Mouse (Mus musculus) embryonic facial prominence, embryonic 11.5 days (tissue): ENCODE data around the gene Pisd. TPM values are rescaled to one million over a fixed set of nuclear protein-coding genes. Genes with fewer than 3 reads are reported as not detected.
"Not testable (repeated sequence)": the region's sequence is repeated elsewhere in the genome, so short reads cannot be mapped to it uniquely, and the experiment has no call there.

Experiments
- ATAC-seq: fragments of 200-750 bp; cut with Nextera tagmentation; replicated peaks from 2 replicates; pipeline ENCODE4 v1.8.0; 2017; ENCODE audit warnings: low read depth; ENCODE audit not compliant: insufficient number of reproducible peaks, low FRiP score, low TSS enrichment
- DNase-seq: peaks from one replicate; pipeline ENCODE4 v3.0.0-alpha.2; 2015; ENCODE audit warnings: low spot score
- H3K27ac ChIP-seq: fragments of 300-500 bp; sonication (generic); replicated peaks from 2 replicates; pipeline ENCODE4 v1.5.1; 2014; ENCODE audit warnings: mild to moderate bottlenecking, low read depth, low read length, control low read depth
- H3K27me3 ChIP-seq: fragments of 300-500 bp; sonication (generic); 2 replicates; pipeline ENCODE4 v1.6.1; 2014; ENCODE audit warnings: mild to moderate bottlenecking, low read length, moderate library complexity, mixed read lengths; ENCODE audit not compliant: control insufficient read depth, insufficient read depth
- H3K36me3 ChIP-seq: fragments of 300-500 bp; sonication (generic); replicated peaks from 2 replicates; pipeline ENCODE4 v1.6.1; 2014; ENCODE audit warnings: low read depth, mild to moderate bottlenecking, low read length, moderate library complexity, mixed read lengths; ENCODE audit not compliant: control insufficient read depth, insufficient read depth
- H3K4me1 ChIP-seq: fragments of 300-500 bp; sonication (generic); 2 replicates; pipeline ENCODE4 v1.6.1; 2014; ENCODE audit warnings: low read length, mixed read lengths; ENCODE audit not compliant: control insufficient read depth, insufficient read depth
- H3K4me2 ChIP-seq: fragments of 300-500 bp; sonication (generic); 2 replicates; pipeline ENCODE4 v1.6.1; 2014; ENCODE audit warnings: low read depth, mild to moderate bottlenecking, control low read depth, low read length, moderate library complexity
- H3K4me3 ChIP-seq: fragments of 300-500 bp; sonication (generic); 2 replicates; pipeline ENCODE4 v1.5.1; 2014; ENCODE audit warnings: low read depth, low read length, control low read depth
- H3K9ac ChIP-seq: fragments of 300-500 bp; sonication (generic); replicated peaks from 2 replicates; pipeline ENCODE4 v1.6.1; 2014; ENCODE audit warnings: mild to moderate bottlenecking, control low read depth, low read length
- H3K9me3 ChIP-seq: fragments of 300-500 bp; sonication (generic); replicated peaks from 2 replicates; pipeline ENCODE4 v1.6.1; 2016; ENCODE audit warnings: mild to moderate bottlenecking, low read length, inconsistent platforms, mixed read lengths; ENCODE audit not compliant: control insufficient read depth
- WGBS: fragments of 180-500 bp; shearing (Covaris S2); extraction: QIAGEN DNeasy Blood & Tissue Kit; methylation state at CpG from one replicate; pipeline ENCODE4 v1.1.7; 2014; 5-methylcytosine and 5-hydroxymethylcytosine counted together
- polyA plus RNA-seq: library from polyadenylated mRNA; unstranded; fragments of >200 nt; fragmentation: Nextera tagmentation; extraction: Ambion mirVana; gene quantifications from 2 replicates; pipeline ENCODE4 v1.2.1, GENCODE M21; 2014

Gene Pisd
- polyA plus RNA-seq, 1 experiment from 2014 or later: 58.9 TPM

DNA sequence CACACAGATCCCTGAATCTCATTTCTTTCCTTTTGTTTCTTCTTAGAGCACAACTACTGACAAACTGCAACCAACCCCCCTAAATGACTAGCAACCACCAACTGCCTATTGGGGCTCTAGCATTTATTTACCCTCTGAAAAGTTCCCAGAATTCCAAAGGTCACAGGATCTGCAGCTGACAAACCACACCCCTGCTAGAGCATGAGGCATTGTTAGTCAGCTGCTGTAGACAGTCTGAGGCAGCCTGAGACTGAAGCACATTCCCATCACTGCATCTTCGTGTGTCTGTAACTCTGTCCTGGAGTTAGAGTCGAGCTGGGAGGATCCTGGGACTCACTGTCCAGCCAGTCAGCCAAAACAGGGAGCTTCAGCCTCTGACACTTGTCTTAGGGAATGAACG, 60.0 kb downstream of the Pisd start:
- not testable (repeated sequence) for H3K27ac ChIP-seq, H3K36me3 ChIP-seq, H3K9ac ChIP-seq, H3K4me2 ChIP-seq, DNase-seq, H3K27me3 ChIP-seq, H3K4me3 ChIP-seq, H3K4me1 ChIP-seq, H3K9me3 ChIP-seq, ATAC-seq
- WGBS: 76% methylated on average over 3 of the region's 3 CpGs

DNA sequence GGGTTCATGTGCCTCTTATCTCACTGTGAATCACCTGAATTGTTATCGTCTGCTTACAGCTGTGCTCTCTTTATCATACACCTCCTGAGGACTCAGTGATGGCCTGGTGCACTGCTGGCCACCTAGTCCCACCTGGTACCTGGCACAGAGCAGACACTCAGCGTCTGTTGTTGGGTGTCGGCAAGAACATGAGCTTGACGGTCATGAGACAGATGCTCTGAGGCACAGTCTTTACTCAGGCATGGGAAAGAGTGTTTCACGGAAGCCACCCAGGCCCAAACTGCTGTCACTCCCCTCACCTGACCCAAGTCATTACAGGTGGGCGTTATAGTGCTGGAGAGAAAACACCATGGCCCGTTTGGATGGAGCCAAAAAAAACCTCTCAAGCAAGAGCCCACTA, 61.5 kb downstream of the Pisd start:
- DNase-seq (no peak), ATAC-seq (no peak)
- Histone ChIP-seq H3K27me3 (no peaks in the 10 kb centered on the region), H3K36me3 (no peaks in the 10 kb centered on the region), H3K4me3 (no peak overlapping the region), H3K9me3 (no peaks in the 10 kb centered on the region), H3K4me2 (no peak overlapping the region), H3K27ac (no peak overlapping the region), H3K9ac (no peak overlapping the region), H3K4me1 (no peaks in the 10 kb centered on the region)
- WGBS: 85% methylated on average over 7 of the region's 7 CpGs

DNA sequence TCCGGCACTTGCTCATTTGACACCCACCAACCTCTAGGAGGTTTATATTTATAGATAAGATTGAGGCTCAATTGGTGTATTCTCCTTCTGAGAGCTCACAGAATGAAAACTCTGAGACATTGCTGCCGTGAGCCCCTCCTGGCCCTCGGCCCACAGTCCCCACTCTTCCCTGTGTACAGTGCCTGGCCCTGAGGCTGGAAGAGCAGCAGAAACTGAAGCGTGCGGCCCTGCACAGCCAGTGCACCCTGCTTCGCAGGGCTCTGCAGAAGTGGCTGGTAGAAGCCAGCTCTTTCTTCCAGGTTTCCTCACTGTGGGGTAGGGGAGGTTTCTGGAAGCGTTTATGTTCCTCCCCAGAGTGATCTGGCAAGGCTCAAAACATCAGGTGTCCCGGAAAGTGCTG, 62.7 kb downstream of the Pisd start:
- H3K27me3 ChIP-seq, ATAC-seq, H3K4me2 ChIP-seq, H3K4me1 ChIP-seq, H3K27ac ChIP-seq, DNase-seq, H3K4me3 ChIP-seq, H3K9me3 ChIP-seq, H3K36me3 ChIP-seq, H3K9ac ChIP-seq: not testable (repeated sequence)
- 89% methylated on average over 8 of the region's 8 CpGs for WGBS

DNA sequence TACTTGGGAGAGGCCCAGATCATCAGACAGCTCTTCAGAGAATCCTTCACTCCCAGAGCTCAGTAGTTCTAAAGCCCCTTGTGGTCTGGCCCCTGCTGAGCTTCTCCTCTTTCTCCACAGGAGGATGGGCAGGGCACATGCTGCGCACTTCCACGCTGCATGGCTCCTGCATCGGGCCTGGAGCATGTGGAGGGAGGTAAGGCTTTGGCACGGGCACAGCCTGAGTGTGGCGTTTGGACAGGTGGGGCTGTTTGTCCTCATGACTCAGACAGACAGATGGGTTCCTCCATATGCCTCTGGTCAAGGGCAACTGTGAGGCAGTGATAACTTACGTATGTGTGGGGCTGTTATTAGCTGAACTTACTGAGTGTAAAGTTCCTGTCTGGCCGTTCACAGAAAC, 63.2 kb downstream of the Pisd start:
- DNase-seq (no peak), ATAC-seq (no peak)
- no peak overlapping the region for H3K27ac ChIP-seq
- H3K4me3 ChIP-seq: no peak overlapping the region
- H3K9ac ChIP-seq: no peak overlapping the region
- no peaks in the 10 kb centered on the region for H3K36me3 ChIP-seq
- no peaks in the 10 kb centered on the region for H3K27me3 ChIP-seq
- WGBS: 75% methylated on average over 7 of the region's 7 CpGs
- H3K4me2 ChIP-seq: no peak overlapping the region
- H3K9me3 ChIP-seq: no peaks in the 10 kb centered on the region
- no peaks in the 10 kb centered on the region for H3K4me1 ChIP-seq

DNA sequence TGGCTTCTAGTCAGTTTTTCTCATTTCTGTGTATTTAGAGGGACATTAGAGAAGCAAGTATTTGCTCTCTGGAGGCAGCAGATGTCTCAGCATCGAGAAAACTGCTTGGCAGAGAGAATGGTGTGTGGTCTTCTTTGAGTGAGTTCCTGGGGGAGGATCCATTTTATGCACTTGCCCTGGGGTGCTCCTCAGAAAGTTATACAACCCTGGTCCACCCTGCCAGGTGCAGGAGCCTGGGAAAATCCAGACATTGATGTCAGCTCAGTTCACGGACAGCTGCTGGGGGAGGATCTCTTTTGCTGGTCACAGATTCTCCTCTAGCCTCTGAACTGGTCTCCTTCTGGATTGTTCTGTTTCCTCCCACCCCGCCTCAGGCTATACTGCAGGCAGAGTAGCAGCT, 64.1 kb downstream of the Pisd start:
- ATAC-seq (no peak), DNase-seq (no peak)
- WGBS: 72% methylated on average over 3 of the region's 3 CpGs

DNA sequence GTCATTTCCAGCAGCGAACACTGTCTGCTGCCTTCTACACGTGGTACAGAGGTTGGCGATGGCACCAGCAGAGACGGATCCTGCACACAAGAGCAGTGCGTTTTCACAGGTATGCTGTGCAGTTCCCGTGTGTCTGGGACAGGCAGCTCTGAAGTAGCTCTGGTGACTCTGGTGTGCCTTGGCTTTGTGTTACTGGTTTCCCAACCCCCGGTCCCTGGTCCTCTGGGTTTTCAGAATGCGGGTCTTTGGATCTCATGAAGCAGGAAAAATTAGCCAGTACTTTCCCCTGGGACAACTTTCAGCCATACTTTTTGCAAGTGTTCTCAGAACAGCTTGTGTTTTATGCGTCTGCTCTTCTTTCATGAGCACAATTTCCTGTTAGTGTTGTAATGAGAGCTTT, 65.0 kb downstream of the Pisd start:
- ATAC-seq: no peak
- WGBS: 81% methylated on average over 9 of the region's 9 CpGs
- H3K27ac ChIP-seq: no peak overlapping the region
- H3K9ac ChIP-seq: no peak overlapping the region
- H3K4me1 ChIP-seq: no peaks in the 10 kb centered on the region
- no peaks in the 10 kb centered on the region for H3K9me3 ChIP-seq
- H3K36me3 ChIP-seq: no peaks in the 10 kb centered on the region
- H3K4me3 ChIP-seq: no peak overlapping the region
- no peak overlapping the region for H3K4me2 ChIP-seq
- no peak for DNase-seq
- no peaks in the 10 kb centered on the region for H3K27me3 ChIP-seq

More for the DNA sequence above, 64.1 kb downstream of the Pisd start:
- Histone ChIP-seq H3K27ac (no peak overlapping the region), H3K4me2 (no peak overlapping the region), H3K9me3 (no peaks in the 10 kb centered on the region), H3K27me3 (no peaks in the 10 kb centered on the region), H3K9ac (no peak overlapping the region), H3K36me3 (no peaks in the 10 kb centered on the region), H3K4me3 (no peak overlapping the region), H3K4me1 (no peaks in the 10 kb centered on the region)

DNA sequence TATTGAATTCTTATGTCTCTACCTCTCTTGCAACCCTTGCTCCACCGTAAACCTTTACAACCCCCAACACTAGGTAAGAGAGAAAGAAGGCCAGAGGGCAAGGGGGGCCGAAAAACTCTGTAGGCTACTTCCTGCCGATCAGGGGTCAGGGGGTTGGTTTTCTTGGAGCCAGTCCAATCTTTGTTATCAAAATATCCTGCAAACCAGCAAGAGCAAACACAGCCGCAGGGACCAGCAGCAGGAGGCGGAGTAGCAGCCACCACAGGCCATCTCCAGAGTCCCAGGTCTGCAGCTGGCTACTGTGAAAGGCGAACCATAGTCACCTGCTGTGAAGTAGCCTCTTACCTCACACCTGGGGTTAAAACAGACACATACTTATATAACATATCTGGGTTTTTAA, 66.5 kb downstream of the Pisd start:
- no peak overlapping the region for H3K27ac ChIP-seq
- H3K4me2 ChIP-seq: no peak overlapping the region
- H3K36me3 ChIP-seq: no peaks in the 10 kb centered on the region
- no peak for ATAC-seq
- no peaks in the 10 kb centered on the region for H3K4me1 ChIP-seq
- H3K9ac ChIP-seq: no peak overlapping the region
- WGBS: 42% methylated on average over 6 of the region's 6 CpGs
- H3K9me3 ChIP-seq: no peaks in the 10 kb centered on the region
- H3K27me3 ChIP-seq: no peaks in the 10 kb centered on the region
- no peak overlapping the region for H3K4me3 ChIP-seq
- no peak for DNase-seq

DNA sequence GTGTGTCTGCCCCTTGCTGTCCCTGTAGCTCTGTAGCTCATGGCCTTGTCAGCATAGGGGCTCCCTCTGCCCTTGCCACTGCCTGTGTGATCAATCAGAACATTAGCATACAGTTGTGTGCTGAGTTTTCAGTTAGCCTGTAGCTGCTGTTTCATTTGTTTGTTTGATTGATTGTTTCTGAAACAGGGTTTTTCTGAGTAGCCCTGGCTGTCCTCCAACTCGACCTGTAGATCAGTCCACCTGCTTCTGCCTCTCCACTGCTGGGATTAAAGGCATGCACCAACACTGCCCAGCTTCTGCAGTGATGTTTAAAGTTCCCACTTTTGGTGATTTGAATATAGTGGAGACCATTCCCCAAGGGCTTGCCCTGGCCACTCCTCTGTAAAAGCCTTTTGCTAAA, 67.7 kb downstream of the Pisd start:
- ATAC-seq (no peak), DNase-seq (no peak)
- no peak overlapping the region for H3K27ac ChIP-seq
- no peaks in the 10 kb centered on the region for H3K27me3 ChIP-seq
- no peak overlapping the region for H3K9ac ChIP-seq
- H3K36me3 ChIP-seq: no peaks in the 10 kb centered on the region
- no peak overlapping the region for H3K4me2 ChIP-seq
- 64% methylated on average over 1 of the region's 1 CpGs for WGBS
- H3K4me3 ChIP-seq: no peak overlapping the region
- no peaks in the 10 kb centered on the region for H3K9me3 ChIP-seq
- H3K4me1 ChIP-seq: no peaks in the 10 kb centered on the region
